Mouse (Mus musculus) hindbrain, embryonic 12.5 days (tissue): ENCODE data around the gene Sh3d21. TPM values are rescaled to one million over a fixed set of nuclear protein-coding genes. Genes with fewer than 3 reads are reported as not detected.

ENCODE experiments used
- ATAC-seq: fragments of 200-750 bp; cut with Nextera tagmentation; 2 replicates; pipeline ENCODE4 v1.8.0; 2017; ENCODE audit warnings: moderate TSS enrichment; ENCODE audit not compliant: low FRiP score
- H3K27ac ChIP-seq: fragments of 300-500 bp; sonication (generic); 2 replicates; pipeline ENCODE4 v1.5.1; 2016; ENCODE audit warnings: mild to moderate bottlenecking
- H3K27me3 ChIP-seq: fragments of 300-500 bp; sonication (generic); 2 replicates; pipeline ENCODE4 v1.6.1; 2016; ENCODE audit warnings: mild to moderate bottlenecking
- H3K36me3 ChIP-seq: fragments of 300-500 bp; sonication (generic); 2 replicates; pipeline ENCODE4 v1.6.1; 2016; ENCODE audit warnings: mild to moderate bottlenecking
- H3K4me1 ChIP-seq: fragments of 300-500 bp; sonication (generic); 2 replicates; pipeline ENCODE4 v1.6.1; 2016
- H3K4me2 ChIP-seq: fragments of 300-500 bp; sonication (generic); replicated peaks from 2 replicates; pipeline ENCODE4 v1.6.1; 2016; ENCODE audit warnings: mild to moderate bottlenecking
- H3K4me3 ChIP-seq: fragments of 300-500 bp; sonication (generic); 2 replicates; pipeline ENCODE4 v1.5.1; 2016; ENCODE audit warnings: mild to moderate bottlenecking
- H3K9ac ChIP-seq: fragments of 300-500 bp; sonication (generic); 2 replicates; pipeline ENCODE4 v1.6.1; 2016; ENCODE audit warnings: mild to moderate bottlenecking, moderate library complexity
- H3K9me3 ChIP-seq: fragments of 300-500 bp; sonication (generic); replicated peaks from 2 replicates; pipeline ENCODE4 v1.6.1; 2016; ENCODE audit warnings: mild to moderate bottlenecking
- WGBS: fragments of 180-500 bp; shearing (Covaris S2); methylation state at CpG from one replicate; pipeline ENCODE4 v1.1.7; 2016; 5-methylcytosine and 5-hydroxymethylcytosine counted together
- polyA plus RNA-seq: library from polyadenylated mRNA; unstranded; fragments of >200 nt; fragmentation: Nextera tagmentation; extraction: Ambion mirVana; gene quantifications from 2 replicates; pipeline ENCODE4 v1.2.1, GENCODE M21; 2016

Sh3d21 gene
- polyA plus RNA-seq, 1 experiment from 2014 or later = 3.7 TPM

DNA sequence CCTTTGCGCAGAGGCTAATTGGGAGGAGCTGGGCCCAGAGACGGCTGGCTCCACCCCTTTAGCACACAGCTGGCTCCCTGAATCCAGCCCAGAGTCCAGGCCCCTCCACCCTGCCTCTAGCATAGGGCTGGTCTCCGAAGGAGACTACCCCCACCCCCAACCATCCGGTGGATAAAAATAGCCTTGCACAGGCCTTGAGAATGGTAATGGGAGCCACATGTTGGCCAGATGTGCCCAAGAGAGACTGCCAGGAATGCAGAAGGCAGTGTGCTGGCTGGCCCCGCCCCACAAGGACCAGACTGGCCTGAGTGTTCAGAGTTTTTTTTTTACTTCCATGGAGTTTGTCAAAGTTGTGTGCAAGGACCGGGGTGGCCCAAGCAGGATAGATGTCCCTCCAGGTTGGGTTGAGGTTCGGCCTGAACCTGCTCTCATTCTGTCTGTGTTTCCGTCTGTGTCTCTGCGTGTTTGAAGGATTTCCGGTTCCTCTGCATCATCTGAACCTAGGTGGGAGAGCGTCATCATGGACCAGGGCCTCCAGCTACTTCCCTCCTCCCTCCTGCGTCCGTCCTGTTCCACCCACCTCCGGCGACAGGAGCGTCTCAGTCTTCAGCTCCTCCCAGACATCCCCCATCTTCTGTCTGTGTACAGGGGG, 12.9 kb downstream of the Sh3d21 start:
- Histone ChIP-seq H3K27ac (peak overlapping the region; percentile 56), H3K9me3 (no peaks in the 10 kb centered on the region), H3K4me1 (peaks cover 30% of the 10 kb centered on the region), H3K4me3 (peak overlapping the region; percentile 52; the same call in 1 of the 2 replicates), H3K9ac (no peak overlapping the region), H3K36me3 (no peaks in the 10 kb centered on the region), H3K4me2 (peak overlapping the region; percentile 73), H3K27me3 (peaks cover 50% of the 10 kb centered on the region)
- 49% methylated on average over 16 of the region's 16 CpGs for WGBS
- no peak for ATAC-seq

DNA sequence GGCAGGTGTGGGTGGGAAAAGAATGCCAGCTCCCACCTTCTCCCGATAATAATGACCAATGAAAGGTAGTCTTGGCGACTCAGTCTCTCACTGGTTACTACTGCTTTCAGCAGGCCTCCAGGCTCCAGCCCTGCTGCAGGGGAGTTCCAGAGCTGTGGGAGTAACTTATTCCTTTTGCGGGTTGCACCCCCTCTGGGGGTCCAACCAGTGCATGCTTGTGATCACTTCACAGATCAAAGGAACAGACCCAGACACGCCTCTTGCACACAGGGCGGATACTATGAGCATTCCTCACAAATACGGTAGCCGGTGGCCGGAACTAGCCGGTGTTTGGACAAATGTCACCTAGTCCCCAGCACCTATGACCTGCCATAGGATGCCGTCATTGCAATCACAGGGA, 13.5 kb downstream of the Sh3d21 start:
- no peak for ATAC-seq
- peak overlapping the region; percentile 52 for H3K4me3 ChIP-seq
- H3K9ac ChIP-seq = no peak overlapping the region
- no peaks in the 10 kb centered on the region for H3K36me3 ChIP-seq
- H3K27ac ChIP-seq = peak overlapping the region; percentile 72
- H3K9me3 ChIP-seq = no peaks in the 10 kb centered on the region
- WGBS = 39% methylated on average over 10 of the region's 10 CpGs
- H3K4me2 ChIP-seq = peak overlapping the region; percentile 73
- H3K4me1 ChIP-seq = peaks cover 30% of the 10 kb centered on the region
- H3K27me3 ChIP-seq = peaks cover 50% of the 10 kb centered on the region

DNA sequence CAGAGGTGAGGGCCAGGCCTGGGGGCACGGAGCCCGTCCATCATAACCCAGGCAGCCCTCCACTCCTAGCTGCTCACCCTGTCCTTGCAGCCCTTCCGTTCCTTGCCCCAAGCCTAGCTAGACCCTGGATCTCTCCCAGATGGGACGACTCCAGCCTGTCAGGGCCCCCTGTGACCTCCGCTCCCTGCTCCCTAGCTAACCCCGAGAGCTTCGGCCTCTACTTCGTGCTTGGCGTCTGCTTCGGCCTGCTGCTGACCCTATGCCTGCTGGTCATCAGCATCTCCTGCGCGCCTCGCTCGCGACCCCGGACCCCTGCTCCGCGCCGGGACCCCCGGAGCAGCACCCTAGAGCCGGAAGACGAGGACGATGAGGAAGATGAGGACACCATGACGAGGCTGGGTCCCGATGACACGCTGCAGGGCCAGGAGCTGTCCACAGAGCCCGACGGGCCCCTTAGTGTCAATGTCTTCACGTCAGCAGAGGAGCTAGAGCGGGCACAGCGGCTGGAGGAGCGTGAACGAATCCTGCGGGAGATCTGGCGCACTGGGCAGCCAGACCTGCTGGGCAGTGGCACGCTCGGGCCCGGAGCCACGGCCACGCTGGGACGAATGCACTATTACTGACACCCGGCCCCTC, 14.1 kb downstream of the Sh3d21 start:
- Histone ChIP-seq H3K4me1 (peaks cover 30% of the 10 kb centered on the region), H3K9ac (peak overlapping the region; percentile 65), H3K27ac (peak overlapping the region; percentile 72), H3K27me3 (peaks cover 50% of the 10 kb centered on the region), H3K4me3 (peak overlapping the region; percentile 52), H3K9me3 (no peaks in the 10 kb centered on the region), H3K4me2 (peak overlapping the region; percentile 73), H3K36me3 (no peaks in the 10 kb centered on the region)
- ATAC-seq = peak; percentile 24; the same call in 1 of the 2 replicates
- 15% methylated on average over 42 of the region's 42 CpGs for WGBS

DNA sequence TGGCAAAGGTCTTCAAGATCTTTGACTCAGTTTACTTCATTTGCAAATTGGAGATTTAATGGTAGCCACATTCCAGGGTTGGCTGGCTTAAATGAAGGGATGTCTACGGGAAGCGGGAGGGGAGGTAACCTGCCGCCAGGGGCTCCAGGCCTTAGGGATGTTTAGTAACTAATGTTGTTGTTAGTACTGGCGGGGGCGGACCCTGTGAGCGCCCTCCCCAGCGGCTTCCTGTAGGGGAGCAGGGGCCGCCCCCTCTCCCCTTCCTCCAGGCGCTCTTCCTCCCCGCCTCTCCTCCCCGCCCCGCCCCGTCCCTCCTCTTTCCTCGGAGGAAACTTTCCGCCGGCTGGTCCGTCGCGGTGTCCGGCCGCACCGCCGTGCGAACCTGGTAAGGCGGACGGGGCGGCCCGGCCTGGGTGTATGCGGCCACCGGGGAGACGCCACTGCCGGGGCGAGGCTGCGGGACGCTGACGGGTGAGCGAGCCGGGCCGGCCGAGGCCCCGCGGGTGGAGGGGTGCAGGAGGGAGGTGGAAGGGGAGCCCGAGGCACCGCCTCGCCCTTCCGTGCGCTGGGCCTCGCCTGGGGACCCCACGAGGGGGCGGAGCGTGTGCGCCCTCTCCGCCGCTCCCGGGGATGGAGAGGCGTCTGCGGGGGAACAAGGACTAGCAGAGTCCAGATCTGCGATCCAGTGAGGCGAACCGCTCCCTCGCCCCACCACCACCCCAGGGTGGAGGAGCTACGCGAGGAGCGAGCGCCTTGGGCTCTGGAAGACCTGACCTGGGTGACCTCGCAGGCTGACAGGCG, 14.9 kb downstream of the Sh3d21 start:
- peak overlapping the region; percentile 73 for H3K4me2 ChIP-seq
- peak overlapping the region; percentile 72 for H3K27ac ChIP-seq
- H3K27me3 ChIP-seq = peaks cover 50% of the 10 kb centered on the region
- WGBS = under 1% methylated on average over 66 of the region's 67 CpGs
- H3K36me3 ChIP-seq = no peaks in the 10 kb centered on the region
- peak overlapping the region; percentile 52 for H3K4me3 ChIP-seq
- no peaks in the 10 kb centered on the region for H3K9me3 ChIP-seq
- peak; percentile 27 for ATAC-seq
- H3K4me1 ChIP-seq = peaks cover 30% of the 10 kb centered on the region
- peak overlapping the region; percentile 65 for H3K9ac ChIP-seq

DNA sequence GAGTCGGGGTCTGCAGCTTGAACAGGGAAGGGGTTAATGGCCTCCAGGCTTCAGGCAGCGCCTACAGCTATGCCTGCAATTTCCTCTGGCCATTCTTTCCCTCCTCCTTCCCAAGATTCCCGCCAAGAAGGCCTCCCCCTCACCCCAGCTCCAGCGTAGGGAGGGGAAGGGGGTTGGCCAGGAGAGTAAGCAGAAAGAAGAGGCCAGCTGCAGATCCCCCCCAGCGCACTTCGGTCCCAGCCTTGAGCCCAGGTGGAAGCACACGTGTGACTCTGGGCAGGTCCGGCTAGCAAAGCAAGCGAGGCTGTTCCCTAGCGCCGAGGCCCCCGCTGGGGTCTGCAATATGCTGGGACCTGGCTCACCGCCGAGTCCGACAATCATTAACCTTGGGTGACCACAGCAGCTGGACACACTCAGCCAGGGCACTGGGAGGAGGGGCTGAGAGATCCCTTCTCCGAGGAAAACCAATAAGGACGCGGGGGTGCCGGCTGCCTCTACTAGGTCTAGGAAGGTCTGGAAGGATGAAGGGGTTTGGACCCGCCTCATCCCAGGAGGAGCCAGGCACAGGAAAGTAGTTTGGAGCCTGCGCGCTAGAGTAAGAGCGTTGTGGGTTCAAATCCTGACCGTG, 15.6 kb downstream of the Sh3d21 start, which contains the start of gene Eva1b:
Gene Eva1b, plus strand, starts transcription at position 212 of the 628 bp plus-strand sequence.
- Histone ChIP-seq H3K27me3 (peaks cover 50% of the 10 kb centered on the region), H3K9me3 (no peaks in the 10 kb centered on the region), H3K4me3 (peak within 1 kb of the TSS; percentile 52), H3K4me2 (peak within 1 kb of the TSS; percentile 73), H3K27ac (peak within 1 kb of the TSS; percentile 72), H3K36me3 (no peaks in the 10 kb centered on the region), H3K4me1 (peaks cover 30% of the 10 kb centered on the region), H3K9ac (peak within 1 kb of the TSS; percentile 65)
- WGBS = 2% methylated on average over 24 of the region's 24 CpGs
- no peak; the same call in 1 of the 2 replicates for ATAC-seq

DNA sequence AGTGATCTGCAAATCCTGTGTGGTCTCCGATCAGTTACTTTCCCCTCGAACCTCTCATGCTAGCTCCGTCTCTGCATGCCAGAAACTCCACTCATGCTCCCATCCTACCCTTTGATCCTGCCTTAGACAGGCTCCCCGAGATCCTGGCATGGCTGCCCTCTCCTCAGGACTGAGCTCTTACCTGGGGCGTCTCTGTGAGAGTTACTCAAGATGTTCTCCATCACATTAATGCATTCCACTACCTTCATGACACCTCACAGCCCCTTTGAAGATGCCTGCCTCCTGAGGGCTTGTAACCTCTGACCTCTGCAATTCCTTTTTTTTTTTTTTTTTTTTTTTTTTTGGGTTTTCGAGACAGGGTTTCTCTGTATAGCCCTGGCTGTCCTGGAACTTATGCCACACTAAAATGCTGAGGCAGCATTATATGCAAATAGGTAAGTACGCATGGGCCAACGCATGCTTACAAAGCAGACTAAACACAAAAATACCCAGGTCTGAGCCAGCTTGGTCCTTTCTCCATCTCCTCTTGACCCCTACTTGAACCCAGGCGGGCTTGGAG, 16.2 kb downstream of the Sh3d21 start:
- Histone ChIP-seq H3K9me3 (no peaks in the 10 kb centered on the region), H3K27me3 (peaks cover 50% of the 10 kb centered on the region), H3K9ac (no peak overlapping the region), H3K4me2 (peak overlapping the region; percentile 73; the same call in 1 of the 2 replicates), H3K27ac (peak overlapping the region; percentile 72; the same call in 1 of the 2 replicates), H3K4me3 (peak overlapping the region; percentile 52; the same call in 1 of the 2 replicates), H3K36me3 (0 out of 2 replicates have a peak, but pooled peaks cover 4% of the 10 kb centered on the region), H3K4me1 (peaks cover 30% of the 10 kb centered on the region)
- 48% methylated on average over 9 of the region's 9 CpGs for whole genome bisulfite sequencing
- ATAC-seq = no peak

DNA sequence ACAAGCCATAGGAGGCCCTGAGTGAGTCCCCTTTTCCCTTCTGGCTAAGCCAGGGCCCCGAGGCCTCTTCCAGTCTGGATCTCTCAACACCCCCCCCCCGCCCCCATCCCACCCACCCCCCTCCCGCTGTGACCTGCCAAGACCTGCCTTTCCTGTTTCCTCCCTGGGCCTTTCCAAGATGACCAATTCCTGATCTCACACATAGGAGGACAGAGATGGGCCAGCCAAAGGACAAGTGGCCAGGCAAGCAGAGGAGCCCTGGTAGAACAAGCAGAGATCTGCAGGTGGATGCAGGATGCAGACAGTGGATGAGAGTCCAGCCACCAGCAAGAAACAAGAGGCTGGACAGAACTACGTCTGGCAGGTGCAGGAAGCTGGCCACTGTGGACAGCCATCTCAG, 17.9 kb downstream of the Sh3d21 start:
- no peak for ATAC-seq
- H3K4me1 ChIP-seq = peaks cover 28% of the 10 kb centered on the region
- WGBS = 46% methylated on average over 4 of the region's 4 CpGs

DNA sequence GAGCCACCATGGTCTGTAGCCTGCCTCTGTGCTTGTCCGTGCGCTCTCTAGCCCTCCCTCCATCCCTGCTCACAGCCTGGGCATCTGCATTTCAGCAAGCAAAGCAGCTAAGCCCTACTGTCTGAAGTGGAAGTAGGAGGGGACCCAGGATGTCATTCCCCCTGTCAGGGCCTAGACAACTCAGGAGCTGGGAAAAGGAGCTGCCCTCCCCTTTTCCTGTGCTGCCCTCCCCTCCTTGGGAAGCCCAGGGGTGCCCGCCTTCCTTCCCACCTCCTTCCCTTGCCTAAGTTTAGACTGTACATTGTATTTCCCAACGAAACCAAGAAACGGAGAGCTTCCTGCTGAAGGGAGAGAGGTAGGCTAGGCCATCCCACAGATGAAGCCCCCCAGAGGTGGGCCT, 22.3 kb downstream of the Sh3d21 start:
- 75% methylated on average over 5 of the region's 5 CpGs for WGBS
- no peak overlapping the region for H3K9ac ChIP-seq
- no peaks in the 10 kb centered on the region for H3K4me1 ChIP-seq
- H3K27me3 ChIP-seq = no peaks in the 10 kb centered on the region
- peaks cover 54% of the 10 kb centered on the region for H3K36me3 ChIP-seq
- no peak overlapping the region for H3K4me3 ChIP-seq
- H3K4me2 ChIP-seq = no peak overlapping the region
- H3K27ac ChIP-seq = no peak overlapping the region
- no peak for ATAC-seq
- no peaks in the 10 kb centered on the region for H3K9me3 ChIP-seq

More for the DNA sequence above, 17.9 kb downstream of the Sh3d21 start:
- Histone ChIP-seq H3K9ac (no peak overlapping the region), H3K27ac (no peak overlapping the region), H3K9me3 (no peaks in the 10 kb centered on the region), H3K4me2 (no peak overlapping the region), H3K27me3 (peaks cover 35% of the 10 kb centered on the region), H3K36me3 (0 out of 2 replicates have a peak, but pooled peaks cover 13% of the 10 kb centered on the region), H3K4me3 (no peak overlapping the region)

DNA sequence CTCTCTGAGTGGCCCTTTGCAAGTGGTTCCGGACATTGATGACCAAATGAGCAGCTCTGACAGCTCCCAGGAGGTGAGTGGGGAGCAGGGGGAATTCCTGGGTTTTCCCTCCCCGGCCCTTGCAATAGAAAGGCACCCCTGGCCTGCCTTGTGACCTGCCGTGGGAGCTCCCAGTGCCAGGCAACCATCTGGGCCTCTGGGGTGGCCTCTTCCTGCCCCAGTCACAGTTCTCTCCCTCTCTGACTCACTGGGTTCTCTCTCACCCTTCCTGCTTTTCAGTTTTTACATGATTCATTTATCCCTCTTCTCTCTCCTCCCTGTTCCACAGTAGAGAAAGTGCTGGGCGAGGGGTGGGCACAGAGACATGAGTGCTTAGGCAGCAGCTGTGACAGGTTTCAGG, 25.5 kb downstream of the Sh3d21 start:
- Histone ChIP-seq H3K4me3 (no peak overlapping the region), H3K4me1 (peaks cover 5% of the 10 kb centered on the region), H3K27me3 (no peaks in the 10 kb centered on the region), H3K9ac (no peak overlapping the region), H3K36me3 (peaks cover 76% of the 10 kb centered on the region), H3K9me3 (no peaks in the 10 kb centered on the region), H3K27ac (no peak overlapping the region), H3K4me2 (no peak overlapping the region)
- no peak for ATAC-seq
- WGBS = 83% methylated on average over 4 of the region's 4 CpGs

DNA sequence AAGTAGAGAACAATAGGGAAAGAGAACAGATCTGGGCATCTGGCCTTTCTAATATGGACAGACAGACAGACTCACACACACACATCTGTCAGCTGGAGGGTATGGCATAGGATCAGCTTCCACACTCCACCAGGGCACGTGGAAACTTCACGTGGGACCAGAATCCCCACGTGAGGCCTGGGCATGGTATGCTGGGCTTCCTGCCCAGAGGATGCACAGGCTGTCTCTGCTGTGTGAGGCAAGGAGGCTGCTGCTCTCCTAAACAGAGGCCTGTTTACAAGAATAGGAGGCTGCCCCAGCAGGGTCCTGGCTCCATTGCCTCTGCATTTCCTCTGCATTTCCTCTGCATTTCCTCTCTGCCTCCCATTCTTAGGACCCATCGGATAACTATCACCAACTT, 28.7 kb downstream of the Sh3d21 start:
- 88% methylated on average over 4 of the region's 4 CpGs for WGBS
- Histone ChIP-seq H3K4me2 (no peak overlapping the region), H3K27me3 (no peaks in the 10 kb centered on the region), H3K36me3 (peaks cover 74% of the 10 kb centered on the region), H3K4me3 (no peak overlapping the region), H3K9ac (no peak overlapping the region), H3K4me1 (peaks cover 27% of the 10 kb centered on the region), H3K27ac (no peak overlapping the region), H3K9me3 (no peaks in the 10 kb centered on the region)
- ATAC-seq = no peak

DNA sequence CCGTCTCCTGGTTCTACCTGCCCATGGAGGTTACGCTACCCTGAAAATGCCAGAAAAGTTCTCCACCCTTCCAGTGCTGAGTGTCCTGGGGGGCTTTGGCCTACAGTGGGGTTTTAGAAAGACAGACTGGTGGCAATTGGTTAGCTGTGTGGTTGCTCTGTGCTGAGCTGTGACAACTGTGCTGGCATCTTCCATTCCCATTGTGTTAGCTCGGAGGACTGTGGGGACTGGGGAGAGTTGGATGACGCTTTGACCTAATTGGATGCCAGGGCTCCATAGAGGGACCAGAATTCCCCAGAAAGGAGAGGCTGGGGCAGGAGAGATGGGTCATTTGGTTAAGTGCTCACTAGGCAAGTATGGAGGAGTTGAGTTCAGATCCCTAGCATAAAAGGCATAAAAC, 29.1 kb downstream of the Sh3d21 start:
- H3K9me3 ChIP-seq = no peaks in the 10 kb centered on the region
- no peak overlapping the region for H3K27ac ChIP-seq
- H3K27me3 ChIP-seq = no peaks in the 10 kb centered on the region
- 86% methylated on average over 4 of the region's 4 CpGs for WGBS
- peaks cover 27% of the 10 kb centered on the region for H3K4me1 ChIP-seq
- H3K4me3 ChIP-seq = no peak overlapping the region
- H3K4me2 ChIP-seq = no peak overlapping the region
- H3K36me3 ChIP-seq = peaks cover 74% of the 10 kb centered on the region
- no peak overlapping the region for H3K9ac ChIP-seq
- no peak for ATAC-seq
